Mouse (Mus musculus) T-cell, adult 2 months (primary cell): ENCODE measurements around the gene Emx1.

Experiments
- DNase-seq: peaks from one replicate; pipeline ENCODE4 v3.0.0; 2022; ENCODE audit warnings: low spot score

Emx1 gene

GRCm38 (mm10) chr6:85231469-85231868 lies 44.2 kb downstream of the Emx1 start:
- no peak for DNase-seq

GRCm38 (mm10) chr6:85232045-85232444 lies 44.8 kb downstream of the Emx1 start:
- DNase-seq, result no peak

GRCm38 (mm10) chr6:85232836-85233623 lies 45.8 kb downstream of the Emx1 start:
- DNase-seq, result no peak

GRCm38 (mm10) chr6:85234796-85235195 lies 47.6 kb downstream of the Emx1 start:
- no peak for DNase-seq

- no peak for DNase-seq
These were observed 49.8 kb downstream of the Emx1 start for GRCm38 (mm10) chr6:85237001-85237400.

- no peak for DNase-seq
These were observed 50.5 kb downstream of the Emx1 start for GRCm38 (mm10) chr6:85237595-85238337.

GRCm38 (mm10) chr6:85239044-85239489 lies 51.8 kb downstream of the Emx1 start:
- no peak for DNase-seq

DNA sequence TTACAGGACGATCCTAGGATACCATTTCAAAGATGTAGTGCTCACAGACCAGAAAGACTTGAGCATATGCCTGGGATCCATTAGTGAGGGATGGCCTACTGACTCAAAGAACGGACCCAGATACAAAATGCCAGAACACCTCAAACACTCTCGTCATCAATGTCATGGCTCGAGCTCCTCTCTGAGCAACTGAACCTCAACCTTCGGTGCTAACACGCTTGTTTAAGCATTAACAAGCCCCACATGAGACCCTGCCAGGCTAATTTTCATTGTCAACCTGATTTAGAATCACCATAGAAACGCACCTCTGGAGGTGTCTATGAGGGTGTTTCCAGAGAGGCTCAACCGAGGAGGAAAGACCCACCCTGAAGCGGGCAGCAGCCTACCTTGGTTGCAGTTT lies 62.6 kb downstream of the Emx1 start:
- no peak for DNase-seq

DNA sequence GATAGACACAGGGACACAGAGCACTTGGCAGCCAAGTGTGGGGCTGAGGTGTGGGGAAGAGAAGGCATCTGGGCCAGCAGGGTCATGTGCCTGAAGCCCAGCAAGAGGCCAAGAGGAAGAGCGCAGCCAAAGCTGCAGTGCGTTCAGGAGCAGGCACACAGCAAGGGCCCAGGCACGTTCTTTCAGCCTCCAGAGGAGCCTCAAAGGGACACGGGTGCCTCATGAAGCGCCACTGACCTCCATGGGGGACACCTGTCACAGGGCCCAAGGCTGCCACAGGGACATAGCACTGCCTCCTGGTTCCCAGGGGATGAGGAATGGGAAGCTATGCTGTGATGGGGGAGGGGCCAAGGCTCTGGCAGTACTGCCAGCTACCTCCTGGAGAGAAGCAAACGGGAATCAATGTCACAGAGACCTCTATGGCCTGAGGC lies 63.6 kb downstream of the Emx1 start:
- no peak for DNase-seq

GRCm38 (mm10) chr6:85252251-85253058 lies 65.2 kb downstream of the Emx1 start:
- DNase-seq, result no peak

- DNase-seq, result no peak
These were observed 66.0 kb downstream of the Emx1 start for GRCm38 (mm10) chr6:85253275-85253674.
